Comparison of ENCODE assay signal across 27 mouse cellular contexts in the genomic region with DNA sequence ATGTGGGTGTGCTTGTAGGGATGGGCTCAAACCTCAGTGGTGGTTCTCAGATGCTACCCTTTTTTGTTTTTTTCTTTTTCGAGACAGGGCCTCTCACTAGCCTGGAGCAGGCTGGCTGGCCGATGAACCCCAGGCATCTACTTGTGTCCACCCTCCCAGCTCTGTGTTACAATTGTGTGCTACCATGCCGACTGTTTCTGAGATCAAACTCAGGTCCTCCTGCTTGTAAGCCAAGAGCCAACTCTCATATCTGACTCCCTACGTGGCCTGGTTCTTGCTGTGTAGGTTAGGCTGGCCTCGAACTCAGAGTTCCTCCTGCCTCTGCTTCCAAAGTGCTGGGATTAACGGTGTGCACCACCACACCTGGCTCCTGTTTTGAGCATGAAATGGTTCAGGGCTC. TPM values are rescaled to one million over a fixed set of nuclear protein-coding genes. Genes with fewer than 3 reads are reported as not detected.
DNase-seq lines count a peak whose midpoint lies in the region; ATAC-seq and TF ChIP-seq lines count a peak whose summit lies in the region.
"Had no signal": no experiment of that assay in that cellular context is flagged by ENCODE, and none has a peak within 500 bp of the region (broad histone marks: within the 10 kb centered on the region; RNA-seq: fewer than 3 reads in every experiment).

No protein-coding gene starts in this region.

- ATAC-seq in kidney, embryonic 14.5 days (ENCODE audit: low FRiP score, low TSS enrichment), result no peak
- ATAC-seq in liver, postnatal 0 days, result no peak
- ATAC-seq in liver, embryonic 11.5 days (replicated peaks; ENCODE audit: low FRiP score), result no peak
- ATAC-seq: activated CD4-positive, CD25-positive, alpha-beta regulatory T cell, adult 4 months; CD4-positive, CD25-positive, alpha-beta regulatory T cell, adult 4 months; forebrain, embryonic 13.5 days; Patski had no signal

- no peaks in the 10 kb centered on the region for H3K9me3 ChIP-seq in kidney, embryonic 14.5 days (ENCODE audit: control insufficient read depth, low read length)
- H3K9me3 ChIP-seq in liver, postnatal 0 days (ENCODE audit: low read length), result no peaks in the 10 kb centered on the region
- H3K9me3 ChIP-seq in liver, embryonic 11.5 days (ENCODE audit: control insufficient read depth, low read length), result no peaks in the 10 kb centered on the region
- H3K9me3 ChIP-seq: embryonic facial prominence, embryonic 10.5 days; embryonic facial prominence, embryonic 12.5 days; forebrain, embryonic 13.5 days; G1E had no signal

- no peak for TF ChIP-seq CTCF in liver, postnatal 0 days (IDR thresholded peaks at IDR 0.05; ENCODE audit: low read depth)

- DNase-seq in gastrocnemius, postnatal 10 days, result peak; percentile 1
- no peak for DNase-seq in gastrocnemius, postnatal 25 days
- DNase-seq in kidney, adult 18-20 months, result peak; percentile 5
- DNase-seq in liver, postnatal 0 days, result no peak
- DNase-seq in liver, embryonic 11.5 days (ENCODE audit: low spot score), result no peak
- DNase-seq in thymus, postnatal 4 days, result peak; percentile 8
- no peak for DNase-seq in thymus, postnatal 10 days (ENCODE audit: low spot score in 2 of 2)
- DNase-seq: B cell, adult 2 months; cerebellum, adult 11-12 months; cerebellum, adult 2 months; cerebellum, adult 9-10 months; cerebellum, postnatal 10 days; cerebellum, postnatal 25 days had no signal

- WGBS in kidney, embryonic 14.5 days, result 95% methylated on average over 6 of the region's 6 CpGs
- 77% methylated on average over 6 of the region's 6 CpGs for WGBS in liver, postnatal 0 days (ENCODE audit: insufficient replicate concordance)
- 89% methylated on average over 6 of the region's 6 CpGs for WGBS in liver, embryonic 11.5 days

- no peak overlapping the region for H3K27ac ChIP-seq in kidney, embryonic 14.5 days (ENCODE audit: low read depth, low read length)
- H3K27ac ChIP-seq in liver, postnatal 0 days (ENCODE audit: low read depth), result peak overlapping the region; percentile 16; the same call in 1 of the 2 replicates
- H3K27ac ChIP-seq in liver, embryonic 11.5 days (ENCODE audit: low read depth, low read length), result no peak overlapping the region
- H3K27ac ChIP-seq: embryonic facial prominence, embryonic 10.5 days; embryonic facial prominence, embryonic 12.5 days; forebrain, embryonic 13.5 days had no signal

- H3K27me3 ChIP-seq in kidney, embryonic 14.5 days (ENCODE audit: control insufficient read depth, insufficient read depth, low read length), result no peaks in the 10 kb centered on the region
- H3K27me3 ChIP-seq in liver, postnatal 0 days (ENCODE audit: insufficient read depth, low read length), result no peaks in the 10 kb centered on the region
- no peaks in the 10 kb centered on the region for H3K27me3 ChIP-seq in liver, embryonic 11.5 days (replicated peaks; ENCODE audit: control insufficient read depth, insufficient read depth, low read length)
- H3K27me3 ChIP-seq: CH12.LX; embryonic facial prominence, embryonic 12.5 days; forebrain, embryonic 13.5 days; Patski had no signal

- no peak for TF ChIP-seq EP300 in liver, postnatal 0 days (IDR thresholded peaks at IDR 0.05; ENCODE audit: low read depth)

- H3K4me2 ChIP-seq in kidney, embryonic 14.5 days (replicated peaks; ENCODE audit: low read depth, low read length), result no peak overlapping the region
- H3K4me2 ChIP-seq in liver, postnatal 0 days (ENCODE audit: low read depth, low read length), result no peak overlapping the region
- no peak overlapping the region for H3K4me2 ChIP-seq in liver, embryonic 11.5 days
- H3K4me2 ChIP-seq: embryonic facial prominence, embryonic 12.5 days; forebrain, embryonic 13.5 days had no signal

- H3K9ac ChIP-seq in kidney, embryonic 14.5 days (ENCODE audit: low read depth, low read length), result no peak overlapping the region
- no peak overlapping the region for H3K9ac ChIP-seq in liver, postnatal 0 days (replicated peaks)
- no peak overlapping the region for H3K9ac ChIP-seq in liver, embryonic 11.5 days (ENCODE audit: low read depth, low read length)
- H3K9ac ChIP-seq: embryonic facial prominence, embryonic 12.5 days; forebrain, embryonic 13.5 days had no signal

- H3K4me1 ChIP-seq in kidney, embryonic 14.5 days (ENCODE audit: control insufficient read depth, insufficient read depth, low read length), result peaks cover 4% of the 10 kb centered on the region
- peaks cover 18% of the 10 kb centered on the region for H3K4me1 ChIP-seq in liver, postnatal 0 days (ENCODE audit: insufficient read depth)
- H3K4me1 ChIP-seq in liver, embryonic 11.5 days (replicated peaks; ENCODE audit: control insufficient read depth, insufficient read depth, low read length), result peaks cover 8% of the 10 kb centered on the region
- H3K4me1 ChIP-seq: embryonic facial prominence, embryonic 12.5 days; forebrain, embryonic 13.5 days had no signal

- no peaks in the 10 kb centered on the region for H3K36me3 ChIP-seq in kidney, embryonic 14.5 days (ENCODE audit: control insufficient read depth, insufficient read depth, low read length)
- H3K36me3 ChIP-seq in liver, postnatal 0 days (replicated peaks; ENCODE audit: insufficient read depth, low read length), result no peaks in the 10 kb centered on the region
- H3K36me3 ChIP-seq in liver, embryonic 11.5 days (ENCODE audit: control insufficient read depth, insufficient read depth, low read length), result no peaks in the 10 kb centered on the region
- H3K36me3 ChIP-seq: embryonic facial prominence, embryonic 10.5 days; embryonic facial prominence, embryonic 12.5 days; G1E had no signal

- H3K4me3 ChIP-seq in kidney, embryonic 14.5 days (ENCODE audit: low read length), result no peak overlapping the region
- H3K4me3 ChIP-seq in liver, postnatal 0 days (ENCODE audit: low read depth, low read length), result no peak overlapping the region
- H3K4me3 ChIP-seq in liver, embryonic 11.5 days (ENCODE audit: low read depth, low read length), result no peak overlapping the region
- H3K4me3 ChIP-seq: embryonic facial prominence, embryonic 10.5 days; embryonic facial prominence, embryonic 12.5 days; forebrain, embryonic 13.5 days had no signal

RNA-seq across cellular contexts. Expression of a gene that starts 16.0 kb away (rescaled TPM):
- total RNA-seq in gastrocnemius, postnatal 10 days (2021), result not detected
- total RNA-seq in gastrocnemius, postnatal 25 days (2021), result not detected
- polyA plus RNA-seq in kidney, embryonic 14.5 days (2014; fragmentation: Nextera tagmentation; extraction: Ambion mirVana), result 0.08 and 0.17 TPM in 2 replicates
- polyA plus RNA-seq in liver, postnatal 0 days (2015; fragmentation: Nextera tagmentation; extraction: Ambion mirVana), result 0.78 and 0.89 TPM in 2 replicates
- 0.12 and 0.19 TPM in 2 replicates for polyA plus RNA-seq in liver, embryonic 11.5 days (2014; fragmentation: Nextera tagmentation; extraction: Ambion mirVana)
- total RNA-seq: adrenal gland, postnatal 14 days; CH12.LX had no signal
- polyA plus RNA-seq: cerebellum, adult 2 months; cortical plate, adult 2 months; forebrain, embryonic 11.5 days had no signal

RNA-seq across cellular contexts. Expression of a gene that starts 16.1 kb away (rescaled TPM):
- total RNA-seq in gastrocnemius, postnatal 10 days (2021), result not detected
- not detected for total RNA-seq in gastrocnemius, postnatal 25 days (2021)
- polyA plus RNA-seq in kidney, embryonic 14.5 days (2014; fragmentation: Nextera tagmentation; extraction: Ambion mirVana), result 36.0 and 63.3 TPM in 2 replicates
- polyA plus RNA-seq in liver, postnatal 0 days (2015; fragmentation: Nextera tagmentation; extraction: Ambion mirVana), result 49.4 and 57.7 TPM in 2 replicates
- polyA plus RNA-seq in liver, embryonic 11.5 days (2014; fragmentation: Nextera tagmentation; extraction: Ambion mirVana), result 5.4 and 6.0 TPM in 2 replicates
- total RNA-seq: adrenal gland, postnatal 36 days had no signal
- polyA plus RNA-seq: embryonic facial prominence, embryonic 12.5 days; embryonic facial prominence, embryonic 14.5 days; forebrain, embryonic 11.5 days; forebrain, embryonic 13.5 days had no signal

RNA-seq across cellular contexts. Expression of a gene that starts 59.3 kb away (rescaled TPM):
- total RNA-seq in gastrocnemius, postnatal 10 days (2021), result 1 to 10 TPM; 2.7 to 4.2 TPM
- 1 to 10 TPM; 2.8 to 6.2 TPM for total RNA-seq in gastrocnemius, postnatal 25 days (2021)
- polyA plus RNA-seq in kidney, embryonic 14.5 days (2014; fragmentation: Nextera tagmentation; extraction: Ambion mirVana), result 5.6 TPM in 2 replicates
- 1.4 TPM in 2 replicates for polyA plus RNA-seq in liver, postnatal 0 days (2015; fragmentation: Nextera tagmentation; extraction: Ambion mirVana)
- polyA plus RNA-seq in liver, embryonic 11.5 days (2014; fragmentation: Nextera tagmentation; extraction: Ambion mirVana), result 1.8 and 2.2 TPM in 2 replicates
- total RNA-seq: CH12.LX had no signal
- polyA plus RNA-seq: CD4-positive, CD25-positive, alpha-beta regulatory T cell, adult 4 months had no signal

RNA-seq across cellular contexts. Expression of a gene that starts 60.0 kb away (rescaled TPM):
- 10 to 100 TPM; 19.7 to 19.8 TPM for total RNA-seq in gastrocnemius, postnatal 10 days (2021)
- 10 to 100 TPM; 13.8 to 20.6 TPM for total RNA-seq in gastrocnemius, postnatal 25 days (2021)
- polyA plus RNA-seq in kidney, embryonic 14.5 days (2014; fragmentation: Nextera tagmentation; extraction: Ambion mirVana), result 47.3 and 50.9 TPM in 2 replicates
- polyA plus RNA-seq in liver, postnatal 0 days (2015; fragmentation: Nextera tagmentation; extraction: Ambion mirVana), result 20.0 and 21.1 TPM in 2 replicates
- polyA plus RNA-seq in liver, embryonic 11.5 days (2014; fragmentation: Nextera tagmentation; extraction: Ambion mirVana), result 50.2 and 53.0 TPM in 2 replicates

Comparison
In these comparisons a context has a peak if more than half of its experiments do, and no peak if none do; other contexts are left out.
1. DNase-seq: peak in gastrocnemius, postnatal 10 days (single experiment), kidney, adult 18-20 months (single experiment) and thymus, postnatal 4 days (single experiment); none in gastrocnemius, postnatal 25 days (single experiment), liver, postnatal 0 days (single experiment), liver, embryonic 11.5 days (single experiment) and thymus, postnatal 10 days (0 of 2).